Mouse (Mus musculus) ovary, adult 18-20 months (tissue): ENCODE results near the gene Aktip.
A peak's percentile ranks its signal among the peaks of the same experiment; 100 is the strongest.

Experiments used
- DNase-seq: peaks from one replicate; pipeline ENCODE4 v3.0.0; 2022; ENCODE audit warnings: low spot score, mixed read lengths

Gene Aktip

DNA sequence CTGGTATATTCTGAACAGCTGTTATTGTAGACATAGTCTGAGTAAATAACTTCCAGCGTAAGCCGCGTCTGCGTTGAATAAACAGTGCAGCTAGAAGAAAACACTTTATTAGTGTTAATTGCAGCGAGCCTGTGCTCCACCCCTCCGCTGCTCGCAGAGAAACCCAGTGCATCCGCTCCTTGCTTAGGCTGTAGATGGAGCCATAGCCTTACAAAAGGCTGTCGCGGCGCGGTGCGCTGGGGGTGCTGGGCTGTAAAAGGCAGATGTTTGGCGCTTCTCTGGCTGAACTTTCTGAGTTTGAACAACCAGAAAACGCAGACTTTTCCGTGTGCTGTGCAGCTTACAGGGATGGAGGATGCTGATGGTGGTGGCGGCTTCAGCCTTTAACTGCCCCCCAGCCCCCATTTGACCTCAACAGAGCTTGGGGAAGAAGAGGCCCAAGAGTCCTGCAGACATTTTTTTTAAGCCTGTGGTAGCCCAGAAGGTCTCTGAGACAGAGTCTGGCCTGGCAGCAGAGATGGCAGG is 8.9 kb downstream of the Aktip start:
- peak; percentile 37 for DNase-seq

DNA sequence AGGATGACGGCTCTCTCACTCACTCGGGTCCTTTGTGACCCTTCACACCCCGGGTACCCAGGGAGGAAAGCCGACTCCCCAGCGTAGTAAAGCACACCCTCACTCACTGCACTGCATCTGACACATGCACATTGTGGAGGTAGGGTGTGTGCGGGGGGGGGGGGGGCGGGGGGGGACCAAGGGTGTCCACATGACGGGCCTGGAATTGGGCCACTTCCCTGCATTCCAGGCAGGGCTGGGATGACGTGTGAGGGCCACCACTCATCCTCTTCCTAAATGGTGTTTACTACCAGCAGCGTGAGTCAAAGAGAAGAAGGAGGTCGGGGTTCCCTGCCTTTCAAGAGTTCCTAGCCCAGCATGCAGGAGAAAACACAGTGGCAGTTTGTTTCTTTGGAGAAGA is 11.6 kb downstream of the Aktip start:
- DNase-seq: no peak

DNA sequence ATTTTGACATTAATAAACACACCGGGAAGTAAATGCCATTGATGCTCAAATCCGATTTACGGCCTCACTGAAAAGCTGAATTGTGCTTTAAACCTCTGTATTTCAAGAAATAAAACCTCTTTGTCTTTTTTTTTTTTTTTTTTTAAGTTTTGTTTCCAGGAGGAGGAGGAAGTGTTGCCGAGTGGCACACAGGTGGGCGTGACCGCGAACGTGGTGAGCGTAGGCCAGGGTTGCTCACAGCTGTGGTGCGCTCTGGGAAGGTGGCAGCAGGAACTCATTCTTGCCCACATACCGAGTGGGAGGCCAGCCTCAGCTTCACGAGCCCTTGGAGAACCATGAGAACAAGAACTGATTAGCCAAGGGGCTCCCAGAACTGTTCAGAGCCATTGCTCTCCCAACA is 13.4 kb downstream of the Aktip start:
- no peak for DNase-seq

DNA sequence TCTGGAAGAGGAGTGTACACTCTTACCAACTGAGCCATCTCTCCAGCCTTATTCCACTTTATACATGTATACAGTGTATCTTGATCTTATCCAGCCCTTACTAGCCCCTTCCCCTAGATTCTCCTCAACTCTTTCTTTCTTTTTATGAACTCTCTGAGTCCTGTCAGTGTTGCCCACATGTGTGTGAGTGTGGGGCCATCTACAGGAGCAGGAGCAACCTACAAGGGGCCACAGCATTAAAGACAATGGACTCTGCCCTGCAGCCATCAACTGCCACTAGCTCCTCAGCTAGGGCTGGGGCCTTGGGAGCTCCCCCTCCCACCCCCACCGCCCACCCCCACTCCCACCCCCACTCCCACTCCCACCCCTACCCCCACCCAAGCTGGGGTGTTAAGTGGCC is 22.1 kb downstream of the Aktip start:
- no peak for DNase-seq

DNA sequence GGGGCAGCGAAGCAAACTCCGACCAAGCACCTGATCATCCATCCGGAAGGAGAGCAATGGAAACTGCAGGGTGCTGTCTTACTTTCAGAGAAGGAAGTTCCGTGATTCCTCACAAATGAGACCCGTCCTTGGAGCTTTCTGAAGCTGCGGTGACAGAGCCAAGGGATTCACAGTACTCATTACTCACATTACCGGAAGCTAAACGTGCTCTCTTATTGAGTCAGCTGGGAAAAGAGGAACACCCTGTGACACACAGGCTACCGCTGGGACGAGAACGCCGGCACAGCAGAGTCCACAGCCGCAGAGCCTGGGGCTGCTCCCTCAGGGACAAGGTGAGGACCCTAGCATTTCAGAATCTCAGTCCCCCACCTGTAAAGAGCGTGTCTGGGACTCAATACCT is 23.6 kb downstream of the Aktip start:
- no peak for DNase-seq

DNA sequence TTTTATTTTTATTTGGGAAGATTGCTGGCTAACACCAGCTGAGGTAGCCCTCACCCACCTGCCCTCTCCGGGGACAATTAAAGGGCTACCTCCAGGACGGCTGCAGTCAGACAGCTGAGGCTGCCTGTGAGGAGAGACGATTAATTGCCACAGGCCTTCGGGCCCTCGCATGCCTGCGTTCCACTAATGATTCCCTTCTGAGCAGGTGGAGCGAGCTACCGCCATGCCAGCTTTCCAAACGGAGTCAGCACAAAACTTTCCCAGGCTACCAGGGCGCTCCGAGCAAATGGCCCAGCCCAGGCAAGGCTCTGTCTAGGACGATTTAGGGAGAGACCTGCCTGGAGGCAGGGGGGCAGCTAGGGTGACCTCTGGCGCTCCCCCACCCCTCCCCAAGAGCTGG is 28.2 kb downstream of the Aktip start:
- DNase-seq: no peak

DNA sequence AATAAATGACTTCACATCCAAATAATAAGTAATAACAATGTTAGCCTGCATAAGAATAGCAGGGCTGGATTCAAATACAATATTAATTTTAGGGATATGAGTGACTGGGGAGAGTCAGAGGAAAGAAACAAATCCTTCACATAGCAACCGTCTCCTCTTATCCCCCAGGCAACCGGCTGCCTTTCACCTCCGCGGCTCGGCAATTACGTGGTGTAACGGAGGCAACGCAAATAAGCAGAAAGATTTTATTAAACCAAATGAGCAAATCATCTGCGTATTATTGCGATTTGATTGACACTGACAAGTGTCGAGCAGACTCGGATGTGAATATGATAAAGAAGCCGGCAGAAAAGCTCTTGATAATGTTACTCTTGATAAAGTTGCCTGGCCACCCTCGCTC is 28.9 kb downstream of the Aktip start:
- DNase-seq: no peak

DNA sequence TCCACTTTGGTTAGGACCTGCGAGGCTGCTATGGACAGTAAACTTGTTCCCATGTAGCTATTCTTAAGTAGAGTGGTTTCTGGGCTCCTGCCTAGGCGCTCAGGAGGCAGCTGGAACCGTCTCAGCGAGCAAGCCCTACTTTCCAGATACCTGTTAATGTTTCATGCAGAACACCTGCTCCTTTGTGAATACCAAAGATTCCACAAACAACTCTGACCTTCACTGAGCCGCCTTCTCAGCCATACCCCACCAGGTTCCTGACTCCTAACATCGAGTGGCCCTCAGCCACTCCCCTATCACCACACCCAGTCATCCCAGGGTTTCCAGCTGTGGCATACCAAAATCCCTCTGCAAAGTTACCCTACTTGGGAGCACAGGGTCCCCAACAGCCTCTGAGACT is 29.6 kb downstream of the Aktip start:
- DNase-seq: no peak

DNA sequence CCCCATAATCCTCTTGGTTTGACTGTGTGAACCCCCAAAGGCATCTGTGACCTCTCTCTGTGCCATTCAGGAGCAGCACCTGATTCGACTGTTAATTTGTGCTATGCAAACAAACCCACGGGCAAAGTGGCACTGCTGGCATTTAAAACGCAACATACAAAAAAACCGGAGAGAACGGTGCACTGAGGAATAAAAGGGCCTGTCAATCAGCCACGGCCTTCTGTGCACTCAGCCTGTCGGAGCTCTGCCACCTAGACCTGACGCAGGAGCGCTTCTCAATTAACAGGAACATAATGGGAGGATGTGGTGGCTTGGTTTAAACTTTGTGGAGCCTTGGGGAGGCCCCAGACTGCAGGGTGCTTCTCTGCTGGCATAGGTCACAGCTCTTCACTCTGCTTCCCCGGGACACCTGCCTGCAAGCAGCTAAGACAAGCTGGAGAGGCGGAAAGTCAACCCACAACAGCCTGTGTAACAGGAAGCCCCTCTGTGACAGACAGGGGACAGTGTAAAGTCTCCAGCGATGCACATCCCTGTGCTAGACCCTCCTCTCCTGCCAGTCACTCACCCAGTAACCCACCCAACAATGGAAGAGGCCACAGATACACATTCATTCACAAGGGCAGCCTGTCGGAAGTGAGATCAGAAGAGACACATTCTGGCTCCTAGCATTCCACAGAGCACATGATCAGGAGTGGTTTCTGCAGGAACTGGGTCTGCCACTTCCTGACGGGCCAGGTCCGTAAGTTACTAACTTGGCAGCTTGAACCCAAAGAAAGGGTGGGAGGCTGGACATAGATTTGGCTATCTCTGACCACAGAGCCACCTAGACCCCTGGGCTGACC is 39.6 kb downstream of the Aktip start:
- no peak for DNase-seq

DNA sequence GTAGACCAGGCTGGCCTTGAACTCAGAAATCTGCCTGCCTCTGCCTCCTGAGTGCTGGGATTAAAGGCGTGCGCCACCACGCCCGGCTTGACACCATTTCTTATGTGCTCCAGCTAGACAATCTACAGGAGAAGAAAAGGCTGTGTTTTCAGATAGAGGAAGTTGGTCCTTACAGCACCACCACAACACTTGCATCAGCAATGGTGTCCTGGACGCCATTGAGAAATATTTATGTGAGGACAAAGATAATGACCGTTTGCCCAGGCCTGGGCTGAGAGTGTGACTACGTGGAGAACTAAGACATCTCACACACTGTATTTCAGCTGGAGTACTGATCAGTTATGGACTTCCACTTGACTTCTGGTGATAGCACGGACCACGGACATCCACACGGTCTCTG is 41.2 kb downstream of the Aktip start:
- DNase-seq: no peak

DNA sequence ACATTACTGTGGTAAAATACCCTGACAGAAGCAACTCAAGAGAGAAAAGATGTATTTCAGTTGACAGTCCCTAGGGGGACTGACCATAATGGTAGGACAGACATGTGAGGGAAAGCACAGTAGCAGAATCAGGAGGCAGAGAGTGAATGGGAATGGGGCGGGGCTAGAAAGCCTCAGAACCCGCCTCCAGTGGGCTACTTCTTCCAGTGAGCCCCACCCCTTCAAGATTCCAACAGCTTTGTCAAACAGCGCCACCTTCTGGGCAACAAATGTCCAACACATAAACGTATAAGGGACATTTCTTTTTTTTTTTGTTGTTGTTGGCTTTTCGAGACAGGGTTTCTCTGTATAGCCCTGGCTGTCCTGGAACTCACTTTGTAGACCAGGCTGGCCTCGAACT is 45.2 kb downstream of the Aktip start:
- no peak for DNase-seq

DNA sequence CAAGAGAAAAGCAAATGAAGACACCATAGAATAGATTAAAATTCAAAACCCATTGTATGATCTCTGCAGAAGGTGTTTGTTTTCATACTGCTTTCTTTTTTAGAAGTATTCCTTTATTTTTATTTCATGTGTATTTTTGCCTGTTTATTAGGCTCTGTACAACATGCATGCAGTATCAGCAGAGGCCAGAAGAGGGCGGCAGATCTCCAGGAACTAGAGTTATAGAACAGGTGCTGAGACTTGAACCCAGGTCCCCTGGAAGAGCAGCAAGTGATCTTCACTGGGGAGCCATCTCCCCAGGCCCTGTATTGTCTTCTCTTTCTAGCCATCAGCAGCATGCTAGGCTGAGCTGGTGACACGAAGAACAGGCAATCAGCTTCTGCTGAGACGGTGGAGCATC is 45.9 kb downstream of the Aktip start:
- no peak for DNase-seq

DNA sequence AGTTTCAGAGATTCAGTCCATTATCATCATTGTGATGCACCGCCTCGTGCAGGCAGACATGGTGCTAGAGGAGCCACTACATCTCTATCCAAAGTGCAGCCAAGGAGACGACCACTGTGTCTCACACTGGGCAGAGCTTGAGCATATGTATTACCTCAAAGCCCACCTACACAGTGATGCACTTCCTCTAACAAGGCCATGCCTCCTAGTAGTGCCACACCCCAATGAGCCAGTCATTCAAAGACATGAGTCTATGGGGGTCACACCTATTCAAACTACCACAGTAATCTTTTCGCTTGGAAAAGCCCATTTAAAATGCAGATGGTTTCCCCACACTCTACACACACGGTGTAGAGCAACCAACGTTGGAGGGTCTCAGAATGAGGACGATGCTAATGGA is 48.2 kb downstream of the Aktip start:
- DNase-seq: no peak

DNA sequence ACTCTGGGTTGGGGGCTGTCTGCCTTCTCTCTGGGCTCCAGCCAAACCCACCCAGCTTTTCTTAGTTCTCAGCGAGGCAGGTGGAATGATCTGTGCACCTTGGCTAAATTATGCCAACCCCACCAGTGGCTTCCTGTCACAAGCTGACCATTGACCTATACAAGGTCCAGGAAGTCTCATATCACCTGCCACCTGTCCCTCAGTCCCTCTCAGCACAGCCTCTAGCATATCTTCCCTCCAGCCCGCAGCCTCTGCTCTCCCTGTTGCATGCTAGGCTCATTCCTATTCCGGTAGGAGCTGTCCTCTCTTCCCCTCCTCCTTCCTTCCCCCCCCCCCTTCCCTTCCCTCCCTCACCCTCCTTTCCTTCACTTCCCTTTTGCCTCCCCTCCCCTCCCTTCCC is 50.5 kb downstream of the Aktip start:
- no peak for DNase-seq

DNA sequence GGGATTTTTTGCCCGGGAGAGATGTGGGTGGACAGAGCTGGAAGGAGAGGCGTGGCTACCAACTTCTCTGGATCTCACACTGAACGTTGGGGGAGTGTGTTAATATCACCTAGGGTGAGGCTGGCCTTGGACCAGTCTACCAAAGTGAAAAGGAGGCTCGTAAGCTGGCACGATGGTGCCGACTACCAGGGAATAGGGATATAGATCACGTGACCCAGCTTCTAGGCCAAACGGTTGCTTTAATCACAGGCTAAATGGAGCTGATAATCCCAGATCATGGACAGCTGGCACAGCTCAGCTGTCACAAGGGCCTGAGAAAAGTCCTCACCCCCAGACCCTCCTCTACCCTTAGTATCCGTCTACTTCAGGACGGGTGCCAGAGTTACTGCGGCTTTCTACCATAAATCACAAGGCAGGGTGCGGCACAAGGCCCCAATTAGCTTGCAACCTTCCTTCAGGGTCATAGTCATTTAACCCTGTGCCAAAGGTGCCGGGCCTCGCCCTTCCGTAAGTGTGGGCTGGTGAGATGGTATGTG is 51.1 kb downstream of the Aktip start:
- DNase-seq: peak; percentile 37

DNA sequence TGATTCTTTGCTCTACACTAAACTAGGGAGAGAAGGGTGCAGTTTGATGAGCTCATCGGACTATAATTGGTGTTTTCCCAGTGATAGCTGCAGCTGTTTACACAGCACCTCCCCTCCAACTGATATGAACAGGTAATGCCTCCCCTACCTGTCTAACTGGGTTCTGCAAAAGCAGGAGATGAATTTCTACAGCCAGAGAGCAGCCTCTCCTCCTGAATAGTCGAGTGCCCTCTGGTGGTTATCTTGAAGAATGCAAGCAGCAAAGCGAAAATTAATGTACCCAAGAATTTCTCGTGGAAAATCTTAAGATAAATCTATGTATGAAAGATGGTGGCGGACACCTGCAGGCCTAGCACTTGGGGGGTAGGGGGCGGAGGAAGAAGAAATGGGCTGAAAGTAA is 52.1 kb downstream of the Aktip start:
- no peak for DNase-seq

DNA sequence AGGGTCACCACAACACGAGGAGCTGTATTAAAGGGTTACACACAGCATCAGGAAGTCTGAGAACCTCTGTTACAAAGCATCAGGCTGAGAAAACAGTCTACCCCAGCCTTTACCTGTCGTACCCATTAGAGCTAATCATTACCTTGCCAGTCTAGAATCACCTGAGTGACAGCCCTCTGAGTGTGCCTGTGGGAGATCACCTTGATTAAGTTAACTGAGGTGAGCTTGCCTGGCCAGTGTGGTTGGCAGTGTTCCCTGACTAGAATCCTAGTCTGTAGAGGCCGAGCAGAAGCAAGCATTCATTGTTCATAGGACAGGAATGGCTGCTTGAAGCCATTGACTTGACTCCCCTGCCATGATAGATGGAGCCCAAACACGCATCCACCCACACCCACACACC is 58.9 kb downstream of the Aktip start:
- DNase-seq: no peak

DNA sequence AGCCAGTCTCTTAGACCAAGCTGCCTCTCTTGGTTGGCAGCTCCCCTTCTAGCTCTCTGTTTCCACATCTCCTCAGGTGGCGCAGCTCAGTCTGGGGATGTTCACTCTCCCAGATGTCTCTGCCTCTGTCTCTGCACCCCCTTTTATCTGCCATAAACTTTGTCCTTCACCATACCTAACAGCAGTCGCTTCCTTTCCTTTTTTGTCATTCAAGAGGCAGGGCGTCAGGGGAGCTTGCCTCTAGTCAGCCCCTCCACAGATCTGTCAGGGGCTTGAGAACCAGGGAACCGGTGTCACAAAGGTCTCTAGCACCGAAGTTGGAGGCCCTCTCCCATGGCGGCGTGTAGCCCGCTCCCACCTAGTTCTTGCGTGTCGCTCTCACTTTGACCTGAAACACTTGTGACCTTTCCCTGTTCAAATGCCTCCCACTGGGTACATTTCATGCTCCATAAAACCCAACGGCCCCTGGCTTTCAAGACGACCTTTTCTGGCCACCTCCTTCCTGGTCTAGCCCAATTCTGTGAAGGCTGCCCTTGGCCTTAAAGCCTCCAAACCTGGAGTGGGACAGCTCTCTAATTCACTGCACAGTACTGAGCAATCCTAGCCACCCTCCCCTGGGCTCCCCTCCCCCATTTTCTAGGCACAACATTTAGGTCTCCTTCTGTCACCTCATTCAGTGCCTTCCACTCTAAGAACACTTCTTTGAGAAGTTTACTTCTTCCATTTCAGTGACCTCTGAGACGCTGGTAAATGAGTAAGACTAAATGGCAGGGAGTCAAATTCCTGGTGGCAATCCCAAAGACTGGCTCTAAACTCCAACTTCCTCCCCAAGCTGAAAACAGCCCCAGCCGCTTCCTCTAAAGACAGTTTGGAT is 64.2 kb downstream of the Aktip start:
- no peak for DNase-seq

DNA sequence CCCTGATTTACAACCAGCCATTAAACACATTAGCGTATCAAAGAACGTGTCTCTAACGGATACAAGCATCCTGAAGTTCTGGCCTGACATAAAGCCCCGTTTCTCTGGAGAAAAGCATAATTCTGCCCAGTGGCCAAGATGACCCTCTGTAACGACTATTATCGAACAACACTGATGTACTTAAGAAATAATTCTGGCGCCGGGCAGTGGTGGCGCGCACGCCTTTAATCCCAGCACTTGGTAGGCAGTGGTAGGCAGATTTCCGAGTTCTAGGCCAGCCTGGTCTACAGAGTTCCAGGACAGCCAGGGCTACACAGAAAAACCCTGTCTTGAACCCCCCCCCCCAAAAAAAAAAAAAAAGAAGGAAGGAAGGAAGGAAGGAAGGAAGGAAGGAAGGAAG is 65.1 kb downstream of the Aktip start:
- DNase-seq: no peak

DNA sequence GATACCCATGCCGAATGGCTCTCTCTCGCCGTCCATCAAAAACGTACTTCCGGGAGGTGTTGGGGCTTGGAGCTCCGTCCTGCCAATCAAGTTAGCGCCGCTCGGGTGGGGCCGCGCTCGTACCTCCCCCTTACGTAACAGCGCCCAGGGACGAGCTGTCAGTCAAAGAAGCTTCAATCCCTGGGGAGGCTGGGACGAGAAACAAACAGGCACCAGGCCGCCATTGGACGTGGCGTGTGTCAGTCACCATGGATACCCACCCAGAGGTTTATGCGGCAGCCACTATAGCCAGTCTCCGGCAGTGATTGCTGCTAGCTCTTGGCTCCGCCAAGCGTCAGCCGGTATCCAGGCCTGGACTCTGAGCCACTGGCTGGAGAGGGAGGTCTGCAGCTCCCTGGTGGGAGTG is 65.7 kb downstream of the Aktip start:
- DNase-seq: peak; percentile 100

DNA sequence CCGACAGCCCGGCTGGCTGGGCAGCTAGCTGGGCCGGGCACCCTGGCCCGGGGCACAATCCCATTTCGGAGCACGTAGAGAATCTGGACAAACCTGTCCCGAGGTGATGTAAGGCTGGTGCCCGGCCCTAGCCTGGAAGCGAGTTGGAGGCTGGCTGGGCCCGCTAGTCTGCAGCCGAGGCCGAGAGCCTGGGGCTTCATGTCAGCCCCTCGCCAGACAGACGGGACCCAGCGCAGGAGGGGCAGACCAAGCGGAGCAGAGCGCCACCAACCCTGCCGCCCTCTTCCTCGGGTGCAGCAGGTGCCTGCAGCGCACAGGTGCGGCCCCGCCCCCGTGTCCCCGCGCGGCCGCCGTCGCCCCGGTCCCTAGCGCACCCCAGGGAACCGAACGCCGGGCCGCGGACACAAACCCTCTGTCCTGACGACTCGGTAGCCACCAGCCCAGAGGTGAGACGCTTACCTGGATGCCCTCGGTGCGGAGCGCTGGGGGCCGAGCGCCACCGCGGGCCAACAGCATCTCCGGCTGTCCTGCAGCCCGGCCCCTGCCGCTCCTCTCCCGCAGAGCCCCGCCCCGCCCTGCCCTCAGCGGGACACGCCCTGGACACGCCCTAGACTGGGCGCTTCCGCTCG is 66.2 kb downstream of the Aktip start:
- no peak for DNase-seq

DNA sequence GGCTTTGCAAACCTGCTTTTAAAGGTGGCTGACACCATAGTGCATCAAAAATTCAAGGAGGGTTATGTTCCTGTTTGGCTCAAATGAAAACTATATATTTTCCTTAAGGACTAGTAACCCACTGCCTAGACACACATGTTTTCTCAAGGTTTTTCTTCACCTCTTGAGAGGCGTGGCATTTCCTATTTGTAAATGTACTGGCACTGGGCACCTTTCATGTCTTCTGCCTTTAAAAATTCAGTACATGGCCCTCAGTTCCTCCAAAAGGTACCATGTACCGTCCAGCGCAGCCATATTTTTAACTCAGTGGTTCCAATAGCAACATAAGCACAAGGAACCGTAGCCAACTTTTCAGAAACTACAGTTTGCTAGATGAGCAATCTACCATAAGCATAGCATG is 67.0 kb downstream of the Aktip start:
- DNase-seq: no peak
